In the genomic region with DNA sequence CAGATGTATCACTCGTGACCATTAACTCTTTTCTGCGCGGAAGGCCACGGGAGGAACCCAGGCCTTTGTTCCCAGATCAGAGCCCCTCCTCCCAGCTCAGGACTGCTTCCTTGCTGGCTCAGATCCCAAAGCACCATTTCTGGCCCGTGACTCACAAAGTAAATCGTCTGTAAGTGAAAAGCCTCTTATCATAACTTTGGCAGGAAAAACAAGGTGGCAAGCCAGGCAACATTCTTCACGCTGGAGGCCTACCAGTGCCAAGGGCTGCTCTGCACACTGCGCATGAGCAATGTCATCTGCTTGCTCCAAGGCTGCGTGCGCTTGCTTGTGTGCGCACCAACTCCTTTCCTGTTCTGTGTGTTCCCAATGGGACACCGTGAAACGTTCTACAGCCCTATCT, we compare ENCODE assay signal across 9 mouse cellular contexts. TPM values are rescaled to one million over a fixed set of nuclear protein-coding genes. Genes with fewer than 3 reads are reported as not detected.
A peak's percentile ranks its signal among the peaks of the same experiment; 100 is the strongest.
DNase-seq lines count a peak whose midpoint lies in the region; ATAC-seq and TF ChIP-seq lines count a peak whose summit lies in the region.
"Had no signal": no experiment of that assay in that cellular context is flagged by ENCODE, and none has a peak within 500 bp of the region (broad histone marks: within the 10 kb centered on the region; RNA-seq: fewer than 3 reads in every experiment).

No protein-coding gene starts in this region.

- no peak overlapping the region for H3K9ac ChIP-seq in forebrain, embryonic 12.5 days

- no peak for TF ChIP-seq CTCF in kidney, adult 2 months (conservative IDR thresholded peaks at IDR 0.05; ENCODE audit: insufficient read depth, insufficient read length, low read depth, low read length)
- no peak for TF ChIP-seq CTCF in thymus, adult 2 months (IDR thresholded peaks at IDR 0.05; ENCODE audit: borderline replicate concordance, control insufficient read depth, extremely low read depth, insufficient read depth, low read length, poor library complexity)

- DNase-seq in forebrain, embryonic 10.5 days (ENCODE audit: extremely low spot score, low spot score) = no peak
- peak; percentile 34 for DNase-seq in cerebellum, adult 8-10 months
- peak; percentile 70 for DNase-seq in gastrocnemius, postnatal 25 days
- DNase-seq in kidney, adult 2 months = peak; percentile 93
- DNase-seq in left cerebral cortex, postnatal 25 days (ENCODE audit: low spot score in 2 of 2) = peak; percentile 71 to 92
- DNase-seq in right cerebral cortex, adult 18-20 months = peak; percentile 74
- DNase-seq in thymus, adult 2 months = no peak

- no peaks in the 10 kb centered on the region for H3K36me3 ChIP-seq in forebrain, embryonic 12.5 days (replicated peaks)
- H3K36me3 ChIP-seq in forebrain, embryonic 10.5 days (replicated peaks) = no peaks in the 10 kb centered on the region
- no peaks in the 10 kb centered on the region for H3K36me3 ChIP-seq in kidney, adult 2 months (ENCODE audit: control insufficient read depth, insufficient read depth, low read length)
- no peaks in the 10 kb centered on the region for H3K36me3 ChIP-seq in thymus, adult 2 months (ENCODE audit: control insufficient read depth, insufficient read depth, low read length)

- H3K4me3 ChIP-seq in forebrain, embryonic 12.5 days (replicated peaks) = no peak overlapping the region
- H3K4me3 ChIP-seq in forebrain, embryonic 10.5 days = no peak overlapping the region
- no peak overlapping the region for H3K4me3 ChIP-seq in kidney, adult 2 months (ENCODE audit: insufficient read depth, low read depth, low read length)
- H3K4me3 ChIP-seq in thymus, adult 2 months (ENCODE audit: control insufficient read depth, insufficient read depth, low read length) = no peak overlapping the region
- H3K4me3 ChIP-seq: megakaryocyte, embryonic 14.5 days had no signal

- H3K9me3 ChIP-seq in forebrain, embryonic 12.5 days = no peaks in the 10 kb centered on the region
- H3K9me3 ChIP-seq in forebrain, embryonic 10.5 days = no peaks in the 10 kb centered on the region
- H3K9me3 ChIP-seq: megakaryocyte, embryonic 14.5 days had no signal

- intact Hi-C loops in left cerebral cortex, postnatal 25 days (cut with DNase I) = no loop called here

- H3K4me1 ChIP-seq in forebrain, embryonic 12.5 days = peaks cover 16% of the 10 kb centered on the region
- H3K4me1 ChIP-seq in forebrain, embryonic 10.5 days = peaks cover 11% of the 10 kb centered on the region
- H3K4me1 ChIP-seq in kidney, adult 2 months (ENCODE audit: control insufficient read depth, insufficient read depth, low read length) = no peaks in the 10 kb centered on the region
- peaks cover 5% of the 10 kb centered on the region for H3K4me1 ChIP-seq in thymus, adult 2 months (replicated peaks; ENCODE audit: control insufficient read depth, insufficient read depth, low read length)

- 62% methylated on average over 13 of the region's 13 CpGs for WGBS in forebrain, embryonic 12.5 days
- 73% methylated on average over 13 of the region's 13 CpGs for WGBS in forebrain, embryonic 10.5 days
- 15% methylated on average over 13 of the region's 13 CpGs for WGBS in kidney, adult 2 months
- 58% methylated on average over 13 of the region's 13 CpGs for WGBS in thymus, adult 2 months

- H3K27ac ChIP-seq in forebrain, embryonic 12.5 days = peak overlapping the region; percentile 5; the same call in 1 of the 2 replicates
- no peak overlapping the region for H3K27ac ChIP-seq in forebrain, embryonic 10.5 days
- peak overlapping the region; percentile 14; the same call in 1 of the 2 replicates for H3K27ac ChIP-seq in kidney, adult 2 months (ENCODE audit: insufficient read depth, low read depth, low read length)
- H3K27ac ChIP-seq in thymus, adult 2 months (ENCODE audit: control insufficient read depth, insufficient read depth, low read length) = no peak overlapping the region

- H3K4me2 ChIP-seq in forebrain, embryonic 12.5 days = no peak overlapping the region

- ATAC-seq in forebrain, embryonic 12.5 days (ENCODE audit: low FRiP score) = no peak

- H3K27me3 ChIP-seq in forebrain, embryonic 12.5 days = no peaks in the 10 kb centered on the region
- H3K27me3 ChIP-seq in forebrain, embryonic 10.5 days (ENCODE audit: poor library complexity, severe bottlenecking) = peaks cover 12% of the 10 kb centered on the region; the same call in 1 of the 2 replicates
- no peaks in the 10 kb centered on the region for H3K27me3 ChIP-seq in kidney, adult 2 months (replicated peaks; ENCODE audit: control insufficient read depth, insufficient read depth, low read length)
- no peaks in the 10 kb centered on the region for H3K27me3 ChIP-seq in thymus, adult 2 months (ENCODE audit: control insufficient read depth, insufficient read depth, low read length)

- TF ChIP-seq POLR2A in kidney, adult 2 months (IDR thresholded peaks at IDR 0.05; ENCODE audit: low read depth, low read length) = no peak
- TF ChIP-seq POLR2A in thymus, adult 2 months (IDR thresholded peaks at IDR 0.05; ENCODE audit: control insufficient read depth, extremely low read depth, insufficient read depth, low read length, poor library complexity) = no peak

RNA-seq across cellular contexts. Expression of a gene that starts 12.1 kb away (rescaled TPM):
- 7.4 and 8.4 TPM in 2 replicates for polyA plus RNA-seq in forebrain, embryonic 12.5 days (2016; fragmentation: Nextera tagmentation; extraction: Ambion mirVana)
- 9.2 and 11.0 TPM in 2 replicates for polyA plus RNA-seq in forebrain, embryonic 10.5 days (2016; fragmentation: Nextera tagmentation; extraction: Ambion mirVana)
- 1 to 10 TPM; 2.3 to 4.0 TPM for total RNA-seq in gastrocnemius, postnatal 25 days (2021)
- 9.5 and 13.4 TPM in 2 replicates for polyA plus RNA-seq in kidney, adult 2 months (2012; rRNA removed)
- total RNA-seq in left cerebral cortex, postnatal 25 days (2021) = 1 to 10 TPM; 3.7 to 4.0 TPM
- 92.3 and 98.5 TPM in 2 replicates for polyA plus RNA-seq in thymus, adult 2 months (2012; rRNA removed)

RNA-seq across cellular contexts. Expression of a gene that starts 44.8 kb away (rescaled TPM):
- polyA plus RNA-seq in forebrain, embryonic 12.5 days (2016; fragmentation: Nextera tagmentation; extraction: Ambion mirVana) = 31.1 and 31.5 TPM in 2 replicates
- polyA plus RNA-seq in forebrain, embryonic 10.5 days (2016; fragmentation: Nextera tagmentation; extraction: Ambion mirVana) = 21.6 and 22.3 TPM in 2 replicates
- 10 to 100 TPM; 12.5 to 14.6 TPM for total RNA-seq in gastrocnemius, postnatal 25 days (2021)
- polyA plus RNA-seq in kidney, adult 2 months (2012; rRNA removed) = 49.5 and 62.1 TPM in 2 replicates
- 100 to 1,000 TPM; 445 to 462 TPM for total RNA-seq in left cerebral cortex, postnatal 25 days (2021)
- polyA plus RNA-seq in thymus, adult 2 months (2012; rRNA removed) = 136 and 145 TPM in 2 replicates

RNA-seq across cellular contexts. Expression of a gene that starts 45.3 kb away (rescaled TPM):
- polyA plus RNA-seq in forebrain, embryonic 12.5 days (2016; fragmentation: Nextera tagmentation; extraction: Ambion mirVana) = 0.87 TPM in 1 of 2 replicates, not detected in the other
- polyA plus RNA-seq in forebrain, embryonic 10.5 days (2016; fragmentation: Nextera tagmentation; extraction: Ambion mirVana) = not detected in 2 replicates
- under 1 TPM in 1 of 2 experiments, not detected in 1; 0.61 TPM for total RNA-seq in gastrocnemius, postnatal 25 days (2021)
- polyA plus RNA-seq in kidney, adult 2 months (2012; rRNA removed) = 0.62 TPM in 1 of 2 replicates, not detected in the other
- total RNA-seq in left cerebral cortex, postnatal 25 days (2021) = 10 to 100 TPM; 11.1 to 20.1 TPM
- 0.55 TPM in 1 of 2 replicates, not detected in the other for polyA plus RNA-seq in thymus, adult 2 months (2012; rRNA removed)

Comparison
In these comparisons a context has a peak if more than half of its experiments do, and no peak if none do; other contexts are left out.
1. H3K27ac ChIP-seq: peak in forebrain, embryonic 12.5 days (single experiment) and kidney, adult 2 months (single experiment); none in forebrain, embryonic 10.5 days (single experiment) and thymus, adult 2 months (single experiment).
2. DNase-seq: peak in cerebellum, adult 8-10 months (single experiment), gastrocnemius, postnatal 25 days (single experiment), kidney, adult 2 months (single experiment), left cerebral cortex, postnatal 25 days (2 of 2) and right cerebral cortex, adult 18-20 months (single experiment); none in forebrain, embryonic 10.5 days (single experiment) and thymus, adult 2 months (single experiment).